Mouse (Mus musculus) cerebral cortex, adult 2 months (tissue): ENCODE data around the gene Olfr1264.

Experiments
- WGBS: fragments of 180-500 bp; shearing (Covaris S2); methylation state at CpG from one replicate; pipeline ENCODE4 v1.1.7; 2018; 5-methylcytosine and 5-hydroxymethylcytosine counted together

Olfr1264 gene

DNA sequence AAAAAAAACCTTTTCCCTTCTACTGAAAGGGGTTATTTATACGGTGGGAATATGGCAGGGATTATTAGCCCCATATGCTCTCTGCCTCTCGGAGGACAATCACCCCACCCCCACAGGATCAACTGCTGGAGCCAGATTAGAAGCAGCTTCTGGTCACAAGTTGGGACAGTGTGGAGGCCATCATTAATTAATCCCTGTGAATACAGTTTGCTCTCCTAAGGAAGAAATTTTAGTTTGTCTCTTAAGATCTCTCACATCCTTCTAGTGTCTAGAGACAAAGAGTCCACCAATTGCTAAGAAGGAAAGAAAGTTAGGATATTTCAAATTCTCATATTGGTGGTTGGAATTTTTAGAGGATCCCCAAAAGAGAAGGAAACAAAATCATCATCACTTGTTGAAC is at the start of gene Olfr1264:
Gene Olfr1264, minus strand, starts transcription at position 101 of the 400 bp plus-strand sequence.
- 69% methylated on average over 2 of the region's 2 CpGs for WGBS

DNA sequence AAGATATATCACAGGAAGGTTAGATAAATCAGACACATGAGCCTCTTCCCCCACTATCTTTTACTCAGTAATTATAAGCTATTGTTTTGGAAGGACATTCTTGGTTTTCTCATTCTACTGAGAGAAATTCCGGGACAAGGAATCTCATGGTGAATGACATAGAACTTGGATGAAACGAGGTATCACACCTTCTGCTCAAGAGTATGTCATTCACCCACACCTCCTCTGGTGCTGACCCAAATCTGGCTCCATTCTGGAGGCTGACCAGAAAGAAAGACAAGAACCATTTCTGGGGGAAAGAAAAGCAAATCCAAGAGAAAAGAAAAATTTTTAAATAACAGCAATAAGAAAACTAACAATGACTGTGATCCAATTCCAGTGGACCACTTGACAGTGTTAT is 44.7 kb upstream of the Olfr1264 start:
- WGBS = 39% methylated on average over 2 of the region's 2 CpGs

DNA sequence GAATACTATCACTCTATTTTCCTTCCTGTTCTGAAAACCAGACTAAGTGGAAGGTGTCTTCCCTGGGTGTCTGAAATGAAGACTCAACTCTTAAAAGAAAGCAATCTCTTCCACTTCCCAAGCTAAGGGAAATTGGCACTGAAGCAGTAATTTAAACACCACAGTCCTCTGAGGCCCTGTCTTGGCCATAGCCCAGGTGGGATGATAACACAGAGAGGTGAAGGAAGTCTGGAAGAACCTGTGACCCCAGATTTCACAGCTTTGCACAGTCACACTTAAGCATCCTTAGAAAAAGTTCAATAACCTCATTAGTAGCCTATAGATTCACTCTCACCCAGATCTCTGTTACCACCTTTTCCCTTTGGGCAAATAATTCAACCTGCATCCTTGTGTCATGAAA is 38.1 kb upstream of the Olfr1264 start, which contains the start of gene Olfr140:
Gene Olfr140, minus strand, starts transcription at position 101 of the 400 bp plus-strand sequence.

DNA sequence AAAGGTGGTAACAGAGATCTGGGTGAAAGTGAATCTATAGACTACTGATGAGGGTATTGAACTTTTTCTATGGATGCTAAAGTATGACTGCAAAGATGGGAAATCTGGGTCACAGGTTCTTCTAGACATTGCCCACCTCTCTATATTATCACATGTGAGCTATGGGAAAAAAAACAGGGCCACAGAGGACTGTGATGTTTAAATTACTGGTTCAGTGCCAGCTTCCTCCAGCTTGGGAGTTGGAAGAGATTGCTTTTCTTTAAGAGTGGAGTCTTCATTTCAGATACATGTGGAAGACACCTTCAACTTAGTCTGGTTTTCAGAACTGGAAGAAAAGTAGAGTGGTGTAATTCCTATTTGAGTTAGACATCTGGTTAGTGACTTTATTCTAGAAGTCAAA is 9.7 kb upstream of the Olfr1264 start, which contains the start of gene Olfr1265:
Gene Olfr1265, plus strand, starts transcription at position 301 of the 400 bp plus-strand sequence.

DNA sequence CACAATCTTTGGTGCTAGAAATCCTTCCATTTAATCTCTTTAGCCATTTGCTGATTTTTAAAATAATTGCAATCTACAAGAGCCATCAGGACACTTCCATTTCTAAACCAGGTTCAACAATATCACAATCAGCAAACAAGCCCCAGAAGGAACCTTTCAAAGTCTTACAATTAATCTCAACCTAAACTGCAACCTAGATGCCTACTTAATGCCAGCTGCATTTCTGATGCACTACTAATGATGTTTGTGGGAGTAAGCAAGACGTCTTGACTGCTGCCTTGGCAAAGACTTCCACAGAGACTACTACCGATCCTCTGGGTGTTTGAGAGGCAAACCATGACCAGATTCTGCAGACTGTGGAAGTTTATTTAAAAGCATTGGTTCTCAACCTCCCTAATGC is 13.5 kb downstream of the Olfr1264 start, which contains the start of gene Olfr1263:
Gene Olfr1263, plus strand, starts transcription at position 301 of the 400 bp plus-strand sequence.
- 71% methylated on average over 2 of the region's 2 CpGs for WGBS

DNA sequence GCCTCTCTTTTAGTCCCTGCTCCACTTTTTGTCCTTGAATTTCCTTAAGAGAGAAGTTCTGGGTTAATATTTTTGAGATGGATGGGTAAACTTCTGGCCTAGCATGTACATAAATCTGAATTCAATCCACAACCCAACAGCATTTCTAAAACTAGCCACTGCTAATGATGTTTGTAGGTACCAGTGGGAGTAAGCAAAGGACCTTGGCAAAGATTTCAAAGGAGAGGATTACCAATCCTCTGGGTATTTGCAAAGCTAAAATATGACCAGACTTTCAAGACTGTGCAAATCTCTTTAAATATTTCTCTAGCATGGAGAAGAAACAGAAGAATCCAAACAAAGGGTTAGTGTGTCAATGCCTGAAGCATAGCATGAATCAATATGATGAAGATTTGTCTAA is 25.5 kb downstream of the Olfr1264 start, which contains the start of gene Olfr1262:
Gene Olfr1262, plus strand, starts transcription at position 301 of the 400 bp plus-strand sequence.

DNA sequence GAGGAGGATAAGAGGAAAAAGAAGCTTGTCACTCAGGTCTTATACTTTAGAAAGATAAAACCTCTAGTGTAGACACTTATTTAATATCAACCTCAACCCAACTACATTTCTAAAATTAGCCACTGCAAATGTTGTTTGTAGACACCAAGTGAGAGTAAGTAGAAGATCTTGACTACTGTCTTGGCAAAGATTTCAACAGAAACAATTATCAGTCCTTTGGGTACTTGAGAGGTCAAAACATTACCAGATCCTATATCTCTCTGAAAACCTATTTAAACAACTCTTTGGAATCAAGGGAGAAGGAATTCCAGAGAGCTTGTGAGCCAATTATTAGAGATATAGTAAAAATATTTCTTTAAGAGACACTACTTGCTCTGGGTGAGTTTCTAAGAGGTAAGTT is 34.5 kb downstream of the Olfr1264 start, which contains the start of gene Olfr1261:
Gene Olfr1261, plus strand, starts transcription at position 301 of the 400 bp plus-strand sequence.

DNA sequence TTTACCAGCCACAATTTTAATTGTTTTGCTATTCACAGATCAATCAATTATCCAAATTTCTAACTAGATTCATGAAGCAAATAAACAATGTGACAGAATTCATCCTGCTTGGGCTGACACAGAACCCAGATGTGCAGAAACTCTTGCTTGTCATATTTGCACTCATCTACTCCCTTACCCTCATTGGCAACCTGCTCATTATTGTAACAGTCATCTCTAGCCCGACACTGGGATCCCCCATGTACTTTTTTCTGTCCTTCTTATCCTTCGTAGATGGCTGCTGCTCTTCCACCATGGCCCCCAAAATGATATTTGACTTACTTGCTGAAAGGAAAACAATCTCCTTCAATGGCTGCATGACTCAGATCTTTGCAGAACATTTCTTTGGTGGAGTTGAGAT is 47.7 kb downstream of the Olfr1264 start:
- WGBS = 82% methylated on average over 2 of the region's 2 CpGs

DNA sequence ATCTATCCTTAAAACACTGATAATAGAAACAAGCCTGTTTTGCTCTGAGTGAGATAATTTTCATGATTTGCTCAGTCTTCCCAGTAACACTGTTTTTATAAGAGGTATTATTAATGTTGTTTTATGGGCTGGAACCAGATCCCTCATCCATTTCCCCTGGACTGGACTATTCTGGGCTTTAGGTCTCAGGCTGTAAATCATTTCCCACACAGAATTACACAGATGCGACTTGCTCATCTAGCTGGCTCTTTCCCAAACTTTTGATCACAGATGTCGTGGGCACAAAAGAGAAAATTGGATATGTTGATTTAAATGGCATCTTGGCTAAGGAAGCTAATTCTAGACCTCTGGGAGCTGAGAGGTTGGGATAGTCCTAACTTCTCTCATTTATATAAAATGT is 51.2 kb downstream of the Olfr1264 start, which contains the start of gene Olfr1260:
Gene Olfr1260, plus strand, starts transcription at position 157 of the 400 bp plus-strand sequence.
- 40% methylated on average over 2 of the region's 2 CpGs for WGBS
